Mouse (Mus musculus): ENCODE data around the gene Sart1.
A peak's percentile ranks its signal among the peaks of the same experiment; 100 is the strongest.
"Not testable (repeated sequence)": the region's sequence is repeated elsewhere in the genome, so short reads cannot be mapped to it uniquely, and the experiment has no call there.

Sart1 gene

GRCm38 (mm10) chr19:5370932-5371331, 17.6 kb downstream of the Sart1 start:
- no peak for DNase-seq (ENCODE audit: low read depth, low spot score)

DNA sequence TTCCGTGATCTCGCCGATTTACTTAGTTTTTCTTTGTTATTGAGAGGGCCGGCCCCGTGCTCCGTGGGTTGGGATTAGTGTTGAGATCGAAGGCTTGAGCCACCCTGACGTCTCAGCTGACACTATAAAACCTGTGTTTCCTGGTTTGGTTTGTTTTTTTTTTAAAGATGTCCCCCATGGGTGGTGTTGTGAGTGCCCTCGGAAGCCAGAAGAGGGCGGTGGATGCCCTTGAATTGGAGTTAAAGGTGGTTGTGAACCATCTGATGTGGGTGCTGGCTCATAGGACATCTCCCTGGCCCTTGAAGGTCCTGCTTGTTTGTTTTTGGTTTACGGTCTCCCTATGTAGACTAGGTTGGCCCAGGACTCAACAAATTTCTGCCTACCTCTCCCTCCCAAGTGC, 21.0 kb downstream of the Sart1 start:
- DNase-seq (ENCODE audit: low read depth, low spot score): no peak

GRCm38 (mm10) chr19:5367053-5367359, 21.5 kb downstream of the Sart1 start, which contains the start of gene Banf1:
Banf1 (minus strand) TSS chr19:5367168.
- DNase-seq (ENCODE audit: low read depth, low spot score): no peak

DNA sequence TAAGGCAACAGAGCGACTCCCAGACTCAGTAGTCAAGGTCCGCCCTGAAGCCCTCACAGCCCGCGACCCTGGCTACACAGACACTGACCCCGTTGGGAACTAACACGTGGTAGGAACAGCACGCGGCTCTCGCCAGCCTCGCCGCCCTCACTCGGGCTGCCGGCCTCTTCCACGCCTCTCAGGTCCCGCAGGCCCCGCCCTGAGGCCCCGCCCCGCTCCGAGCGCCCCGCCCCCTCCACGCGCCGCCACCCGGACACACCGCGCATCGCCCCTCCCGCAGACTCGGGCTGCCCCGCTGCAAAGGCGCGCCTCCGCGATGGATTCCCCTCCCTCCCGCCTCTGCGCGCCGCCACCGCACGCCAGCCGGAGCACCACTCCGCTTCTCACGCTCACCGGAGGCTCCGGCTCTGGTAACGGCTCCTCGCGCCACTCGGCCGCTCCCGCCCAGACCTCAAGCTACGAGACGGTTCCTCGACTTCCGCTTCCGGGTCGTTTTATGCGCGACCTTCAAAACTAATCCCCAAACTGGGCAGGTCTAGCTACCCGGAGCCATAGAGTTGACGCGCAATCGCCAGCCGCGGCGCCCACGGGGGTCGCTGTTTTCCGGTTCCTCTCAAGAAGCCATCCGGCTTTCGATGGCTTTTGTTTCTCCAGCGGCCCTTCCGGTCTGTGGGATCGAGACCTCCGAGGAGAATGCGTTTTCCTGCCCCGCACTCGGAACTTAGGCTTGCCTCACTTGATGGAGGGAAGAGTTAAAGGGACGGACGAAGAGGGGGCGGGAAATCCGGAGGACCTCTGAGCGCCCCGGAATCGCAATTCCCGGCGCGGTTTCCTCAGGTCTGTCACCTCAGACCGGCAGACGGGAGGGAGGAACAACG, 22.1 kb downstream of the Sart1 start, which contains the start of gene Eif1ad:
Gene Eif1ad, plus strand, starts transcription at position 567 of the 878 bp plus-strand sequence.
- DNase-seq (ENCODE audit: low read depth, low spot score): peak; percentile 99

GRCm38 (mm10) chr19:5365751-5366150, 22.8 kb downstream of the Sart1 start:
- DNase-seq (ENCODE audit: low read depth, low spot score): no peak

- DNase-seq (ENCODE audit: low read depth, low spot score): no peak
Measured at GRCm38 (mm10) chr19:5364124-5364523, 24.4 kb downstream of the Sart1 start.

DNA sequence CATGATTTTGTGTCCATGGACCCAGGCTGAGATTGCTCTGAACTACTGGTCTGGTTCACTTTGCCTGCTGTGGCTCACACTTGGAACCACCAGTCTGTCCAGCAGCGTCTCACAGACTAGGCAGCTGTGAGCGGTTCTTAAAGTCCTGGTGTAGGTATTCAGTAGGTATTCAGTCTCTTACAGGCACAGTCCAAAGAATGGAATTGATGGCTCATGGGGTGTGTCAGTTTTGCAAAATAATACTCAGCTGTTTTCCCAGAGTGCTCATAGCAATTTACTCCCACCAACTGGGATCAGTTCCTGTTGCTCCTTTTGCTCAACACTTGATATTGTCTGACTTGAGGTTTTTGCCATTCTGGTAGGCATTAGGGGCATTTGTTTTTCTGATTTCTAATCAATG, 26.3 kb downstream of the Sart1 start:
- no peak for DNase-seq (ENCODE audit: low read depth, low spot score)

DNA sequence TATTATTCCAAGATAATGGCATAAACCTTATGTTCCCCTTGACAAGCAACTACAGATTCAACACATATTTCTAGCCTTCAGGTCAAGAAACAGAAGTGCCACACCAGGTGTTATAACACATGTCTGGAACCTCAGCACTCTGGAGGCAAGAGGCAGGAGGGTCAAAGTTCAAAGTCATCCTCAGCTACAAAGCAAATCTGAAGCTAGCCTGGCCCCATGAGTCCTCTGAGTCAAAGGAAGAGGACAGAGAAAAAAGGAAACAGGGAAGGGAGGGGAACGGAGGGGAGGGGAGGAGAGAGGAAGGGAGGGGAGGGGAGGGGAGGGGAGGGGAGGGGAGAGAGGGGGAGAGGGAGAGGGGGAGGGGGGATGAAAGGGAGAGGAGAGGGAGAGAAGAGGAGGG, 32.4 kb downstream of the Sart1 start:
- DNase-seq (ENCODE audit: low read depth, low spot score): no peak

DNA sequence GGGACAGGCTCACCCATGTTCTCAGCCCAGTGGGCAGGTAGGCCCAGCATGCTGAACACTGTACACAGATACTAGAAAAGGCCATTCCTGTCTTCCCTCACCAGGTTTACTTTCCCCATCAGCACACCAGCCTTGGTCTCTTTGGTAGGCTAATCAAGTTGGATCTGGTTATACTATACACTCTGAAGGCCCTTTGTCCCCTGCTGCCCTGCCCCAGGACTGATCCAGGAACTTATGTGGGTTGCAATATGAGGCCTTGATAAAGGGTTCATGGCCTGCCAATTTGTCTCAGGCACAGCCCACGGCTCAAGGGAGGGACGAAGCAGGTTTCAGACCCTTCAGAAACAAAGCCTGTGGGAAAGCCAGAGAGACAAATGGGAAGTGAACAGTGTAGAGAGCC, 34.9 kb downstream of the Sart1 start:
- DNase-seq (ENCODE audit: low read depth, low spot score): no peak

- DNase-seq (ENCODE audit: low read depth, low spot score): not testable (repeated sequence)
Measured at GRCm38 (mm10) chr19:5349502-5349873, 39.0 kb downstream of the Sart1 start, which contains the start of gene Cst6. Cst6 (minus strand) TSS chr19:5349574.

- DNase-seq (ENCODE audit: low read depth, low spot score): peak; percentile 34
Measured at GRCm38 (mm10) chr19:5348526-5349501, 39.7 kb downstream of the Sart1 start.

DNA sequence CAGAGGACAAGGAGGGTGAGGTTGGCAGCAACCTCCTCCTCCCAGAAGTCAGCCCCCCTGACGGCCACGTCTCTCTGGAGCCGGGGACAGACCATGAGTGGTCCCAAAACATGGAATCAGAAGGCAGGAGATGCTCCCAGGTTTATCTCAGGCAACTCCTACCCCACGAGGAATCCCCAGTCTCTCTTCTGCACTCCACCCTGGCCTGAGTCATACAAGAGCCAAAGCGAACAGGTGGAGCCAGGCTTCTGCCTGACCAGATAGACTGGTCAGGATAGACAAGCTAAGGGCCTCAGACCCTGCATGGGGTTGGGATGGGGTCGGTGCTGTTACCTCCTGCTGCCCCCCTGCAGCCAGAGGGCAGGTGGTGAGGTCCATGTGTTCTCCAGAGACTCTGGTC, 40.4 kb downstream of the Sart1 start:
- no peak for DNase-seq (ENCODE audit: low read depth, low spot score)

DNA sequence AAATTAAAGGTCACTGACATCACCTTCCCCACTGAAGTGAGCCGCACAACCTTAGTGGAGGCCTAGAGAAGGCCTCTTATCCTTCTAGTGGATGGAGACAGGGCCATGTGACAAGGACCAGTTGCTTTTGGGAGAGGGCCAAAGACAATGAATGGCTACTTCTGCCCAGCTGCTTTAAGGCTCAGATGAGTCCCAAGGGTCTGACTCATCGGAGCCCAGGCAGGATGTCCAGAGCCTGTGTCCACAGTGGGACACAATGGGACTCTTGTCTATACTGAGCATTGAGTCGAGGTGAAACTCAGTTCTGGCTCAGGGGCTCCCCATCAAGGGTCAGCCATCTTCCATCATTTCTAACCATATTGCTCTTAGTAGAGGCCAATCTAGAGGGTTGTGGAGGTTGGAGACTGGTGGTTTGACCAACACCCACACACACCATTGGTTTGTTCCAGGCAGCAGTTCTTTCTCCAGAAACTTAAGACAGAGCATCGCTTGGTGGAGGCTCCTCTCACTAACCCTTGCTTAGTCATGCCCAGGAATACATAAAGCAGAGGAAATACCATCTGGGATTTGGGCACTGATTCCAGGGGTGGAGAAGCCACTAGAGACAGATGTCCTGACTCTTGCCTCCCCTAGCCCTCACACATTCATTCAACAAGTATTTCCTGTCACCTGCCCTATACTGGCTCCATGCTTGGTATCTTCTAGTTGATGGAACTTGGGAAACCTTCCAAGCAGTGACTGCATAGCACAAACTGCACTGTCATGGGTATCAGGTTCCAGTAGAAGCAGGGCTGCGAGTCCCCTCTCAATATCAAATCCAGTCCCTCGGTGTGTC, 43.0 kb downstream of the Sart1 start:
- no peak for DNase-seq (ENCODE audit: low read depth, low spot score)

DNA sequence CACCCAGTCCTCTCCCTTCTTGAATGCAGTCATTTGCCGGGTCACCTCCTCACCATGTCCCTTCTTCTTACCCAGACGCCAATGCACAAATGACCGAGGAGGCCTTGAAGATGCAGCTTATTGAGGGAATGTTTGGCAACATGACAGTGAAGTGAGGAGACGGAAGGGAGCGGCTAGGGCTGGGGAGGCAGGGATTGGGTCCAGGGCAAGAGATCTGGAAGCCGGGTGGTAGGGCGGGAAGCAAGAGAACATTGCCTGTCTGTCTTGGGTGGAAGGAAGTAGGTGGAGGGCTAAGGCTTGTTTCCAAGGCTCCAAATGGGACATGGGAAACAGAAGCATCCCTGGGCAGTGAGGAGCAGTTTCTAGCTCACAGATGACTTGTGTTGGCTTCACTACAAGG, 47.1 kb downstream of the Sart1 start:
- DNase-seq (ENCODE audit: low read depth, low spot score): no peak

DNA sequence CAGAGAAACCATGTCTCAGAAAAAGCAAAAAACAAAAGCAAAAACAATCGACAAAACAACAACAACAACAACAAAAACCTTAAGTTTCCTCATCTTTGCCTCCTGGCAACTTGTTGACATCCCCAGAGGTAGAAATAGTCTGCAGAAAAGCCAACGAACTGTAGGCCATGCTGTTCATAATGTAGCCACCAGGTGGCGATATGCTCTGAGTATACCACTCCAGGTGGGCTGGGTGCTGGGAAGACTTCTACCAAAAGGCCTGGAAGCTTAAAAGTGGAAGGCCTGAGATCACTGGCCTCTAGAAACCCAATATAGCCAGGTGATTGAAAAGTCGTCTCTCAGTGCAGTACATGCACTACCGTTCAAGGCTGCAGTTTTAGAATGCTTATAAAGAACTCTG, 50.5 kb downstream of the Sart1 start:
- DNase-seq (ENCODE audit: low read depth, low spot score): peak; percentile 22

GRCm38 (mm10) chr19:5335441-5335840, 53.1 kb downstream of the Sart1 start, which contains the start of gene Catsper1:
Catsper1 (plus strand) TSS chr19:5335741.
- no peak for DNase-seq (ENCODE audit: low read depth, low spot score)

DNA sequence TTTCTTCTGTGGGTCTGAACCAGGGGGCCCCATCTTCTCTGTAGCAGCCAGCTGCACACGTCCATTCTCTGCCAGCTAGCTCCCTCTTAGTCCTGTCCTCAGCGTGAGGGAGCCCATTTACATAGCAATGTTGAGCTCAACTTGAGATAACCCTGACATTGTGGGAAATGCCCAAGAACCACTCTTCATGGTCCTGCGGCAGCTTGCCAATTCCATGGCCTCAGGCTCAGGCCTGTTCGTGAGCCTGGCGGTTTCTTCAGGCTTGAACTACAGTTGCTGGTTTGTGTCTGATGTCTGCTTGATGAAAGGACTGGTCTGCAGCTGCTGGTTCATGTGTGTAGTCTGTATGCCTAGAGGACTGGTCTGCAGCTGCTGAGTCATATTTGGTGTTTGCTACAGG, 53.8 kb downstream of the Sart1 start:
- no peak for DNase-seq (ENCODE audit: low read depth, low spot score)

- no peak for DNase-seq (ENCODE audit: low read depth, low spot score)
Measured at GRCm38 (mm10) chr19:5327970-5328369, 60.5 kb downstream of the Sart1 start.

Measured in telencephalon, adult 2 months (tissue).